Mouse (Mus musculus): ENCODE results near the gene Sim1. TPM values are rescaled to one million over a fixed set of nuclear protein-coding genes. Genes with fewer than 3 reads are reported as not detected.
A peak's percentile ranks its signal among the peaks of the same experiment; 100 is the strongest.

Sim1 gene
- polyA plus RNA-seq, 1 experiment from 2014 or later = 0.13 TPM

GRCm38 (mm10) chr10:50903846-50904763 lies 9.6 kb downstream of the Sim1 start:
- Histone ChIP-seq H3K27ac (no peak overlapping the region), H3K27me3 (peaks cover 93% of the 10 kb centered on the region), H3K4me1 (replicated peaks) (0 out of 2 replicates have a peak, but pooled peaks cover 13% of the 10 kb centered on the region), H3K4me3 (no peak overlapping the region), H3K4me2 (no peak overlapping the region), H3K9ac (no peak overlapping the region), H3K9me3 (no peaks in the 10 kb centered on the region), H3K36me3 (no peaks in the 10 kb centered on the region)
- 3% methylated on average over 26 of the region's 26 CpGs for WGBS
- ATAC-seq (ENCODE audit: low FRiP score) = no peak

DNA sequence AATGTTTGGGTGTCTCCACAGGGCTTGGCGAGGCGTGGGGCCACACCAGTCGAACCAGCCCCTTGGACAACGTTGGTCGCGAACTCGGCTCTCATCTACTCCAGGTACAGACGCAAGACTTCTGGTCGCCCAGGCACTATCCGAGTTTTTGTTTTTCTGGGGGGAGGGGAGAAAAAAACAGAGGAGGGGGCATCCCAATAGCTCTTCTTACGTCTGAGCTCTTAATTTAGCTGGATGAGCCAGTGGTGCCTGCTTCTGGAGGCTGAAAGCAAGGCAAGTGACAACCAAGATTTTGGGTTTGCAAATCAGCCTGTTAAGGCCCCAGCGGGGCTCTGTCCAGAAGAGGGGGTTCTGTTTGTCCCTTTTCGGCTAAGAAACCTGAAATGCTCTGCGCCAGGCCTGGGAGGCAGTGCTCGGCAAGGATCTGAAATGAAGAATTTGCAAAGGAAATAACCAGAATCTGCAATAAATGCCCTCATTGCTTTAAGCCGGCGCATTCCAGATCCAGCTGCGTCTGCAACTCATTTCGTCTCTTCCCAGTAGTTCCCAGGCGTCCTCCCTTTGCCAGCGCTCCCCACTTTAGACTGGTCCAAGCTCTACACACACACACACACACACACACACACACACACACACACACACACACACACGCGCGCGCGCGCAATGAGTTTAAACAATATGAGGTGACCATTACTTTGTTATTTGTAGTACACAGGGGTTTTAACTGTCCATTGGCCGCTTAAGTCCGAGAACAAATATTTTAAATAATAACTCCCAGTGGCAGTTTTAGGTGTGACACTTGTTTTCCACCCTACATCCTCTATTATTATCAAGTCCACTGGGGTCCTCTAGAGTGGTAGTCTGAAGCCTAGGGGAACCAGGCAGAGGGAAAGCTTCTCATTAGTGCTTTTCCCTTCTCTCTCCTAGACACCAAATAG lies 10.5 kb downstream of the Sim1 start:
- ATAC-seq (ENCODE audit: low FRiP score) = no peak

DNA sequence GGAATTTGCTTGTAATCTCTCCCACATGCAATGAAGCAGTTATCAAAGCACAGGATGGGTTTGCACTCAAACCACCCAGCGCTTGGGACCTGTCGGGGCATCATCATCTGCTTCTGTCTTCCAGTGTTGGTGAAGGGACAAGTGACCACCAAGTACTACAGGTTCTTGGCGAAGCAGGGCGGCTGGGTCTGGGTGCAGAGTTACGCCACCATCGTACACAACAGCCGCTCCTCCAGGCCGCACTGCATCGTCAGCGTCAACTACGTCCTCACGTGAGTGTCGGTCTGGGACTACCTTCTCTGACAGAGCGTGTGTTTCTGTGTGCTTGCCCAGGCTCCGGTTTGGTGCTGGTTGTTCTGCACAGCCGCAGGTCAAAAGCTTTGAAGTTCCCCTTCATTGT lies 15.8 kb downstream of the Sim1 start:
- WGBS = 1% methylated on average over 16 of the region's 16 CpGs
- Histone ChIP-seq H3K9me3 (peaks cover 5% of the 10 kb centered on the region; the same call in 1 of the 2 replicates), H3K4me3 (peak overlapping the region; percentile 23), H3K4me2 (peak overlapping the region; percentile 35), H3K9ac (no peak overlapping the region), H3K27ac (no peak overlapping the region), H3K36me3 (no peaks in the 10 kb centered on the region), H3K4me1 (replicated peaks) (peaks cover 9% of the 10 kb centered on the region), H3K27me3 (peaks cover 79% of the 10 kb centered on the region)
- peak; percentile 64 for ATAC-seq (ENCODE audit: low FRiP score)

More for the DNA sequence above, 10.5 kb downstream of the Sim1 start:
- Histone ChIP-seq H3K9ac (no peak overlapping the region), H3K4me3 (no peak overlapping the region), H3K4me2 (no peak overlapping the region), H3K27me3 (peaks cover 98% of the 10 kb centered on the region), H3K9me3 (no peaks in the 10 kb centered on the region), H3K4me1 (replicated peaks) (0 out of 2 replicates have a peak, but pooled peaks cover 13% of the 10 kb centered on the region), H3K36me3 (no peaks in the 10 kb centered on the region), H3K27ac (no peak overlapping the region)
- WGBS = 4% methylated on average over 29 of the region's 29 CpGs

GRCm38 (mm10) chr10:50910861-50911410 lies 16.4 kb downstream of the Sim1 start:
- H3K9ac ChIP-seq = no peak overlapping the region
- H3K9me3 ChIP-seq = peaks cover 5% of the 10 kb centered on the region; the same call in 1 of the 2 replicates
- no peaks in the 10 kb centered on the region for H3K36me3 ChIP-seq
- peaks cover 9% of the 10 kb centered on the region for H3K4me1 ChIP-seq (replicated peaks)
- H3K27me3 ChIP-seq = peaks cover 77% of the 10 kb centered on the region
- ATAC-seq (ENCODE audit: low FRiP score) = peak; percentile 81
- H3K4me3 ChIP-seq = peak overlapping the region; percentile 23
- peak overlapping the region; percentile 35 for H3K4me2 ChIP-seq
- WGBS = 3% methylated on average over 12 of the region's 12 CpGs
- no peak overlapping the region for H3K27ac ChIP-seq

- WGBS = 55% methylated on average over 2 of the region's 2 CpGs
- Histone ChIP-seq H3K9ac (no peak overlapping the region), H3K36me3 (no peaks in the 10 kb centered on the region), H3K27me3 (peaks cover 38% of the 10 kb centered on the region), H3K9me3 (peaks cover 5% of the 10 kb centered on the region; the same call in 1 of the 2 replicates), H3K4me3 (no peak overlapping the region), H3K27ac (no peak overlapping the region), H3K4me2 (no peak overlapping the region), H3K4me1 (replicated peaks) (peaks cover 6% of the 10 kb centered on the region)
- ATAC-seq (ENCODE audit: low FRiP score) = no peak
Observed at GRCm38 (mm10) chr10:50915607-50916006, 21.1 kb downstream of the Sim1 start.

DNA sequence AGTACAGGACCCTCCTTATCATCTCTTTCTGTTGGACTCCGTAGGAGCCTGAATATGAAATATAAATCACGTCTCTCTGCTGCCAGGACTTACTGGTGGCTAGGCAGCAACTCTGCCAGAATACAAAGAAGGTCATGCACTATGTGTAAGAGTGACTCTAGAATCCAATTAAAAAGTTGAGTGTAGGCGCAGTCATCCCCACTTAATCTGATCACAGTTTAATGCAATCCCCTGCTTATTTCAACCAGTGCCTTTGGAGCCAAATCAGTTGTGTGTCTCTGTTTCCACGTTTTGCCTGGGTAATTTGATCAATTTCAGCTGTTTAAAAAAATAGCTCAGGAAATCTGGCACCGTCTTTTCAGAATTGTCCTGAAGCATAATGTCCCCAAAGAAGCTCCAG lies 34.7 kb downstream of the Sim1 start:
- H3K36me3 ChIP-seq = no peaks in the 10 kb centered on the region
- H3K9me3 ChIP-seq = no peaks in the 10 kb centered on the region
- H3K27me3 ChIP-seq = no peaks in the 10 kb centered on the region
- 63% methylated on average over 5 of the region's 5 CpGs for WGBS
- no peaks in the 10 kb centered on the region for H3K4me1 ChIP-seq (replicated peaks)
- H3K9ac ChIP-seq = no peak overlapping the region
- no peak overlapping the region for H3K4me2 ChIP-seq
- ATAC-seq (ENCODE audit: low FRiP score) = no peak
- no peak overlapping the region for H3K27ac ChIP-seq
- H3K4me3 ChIP-seq = no peak overlapping the region

DNA sequence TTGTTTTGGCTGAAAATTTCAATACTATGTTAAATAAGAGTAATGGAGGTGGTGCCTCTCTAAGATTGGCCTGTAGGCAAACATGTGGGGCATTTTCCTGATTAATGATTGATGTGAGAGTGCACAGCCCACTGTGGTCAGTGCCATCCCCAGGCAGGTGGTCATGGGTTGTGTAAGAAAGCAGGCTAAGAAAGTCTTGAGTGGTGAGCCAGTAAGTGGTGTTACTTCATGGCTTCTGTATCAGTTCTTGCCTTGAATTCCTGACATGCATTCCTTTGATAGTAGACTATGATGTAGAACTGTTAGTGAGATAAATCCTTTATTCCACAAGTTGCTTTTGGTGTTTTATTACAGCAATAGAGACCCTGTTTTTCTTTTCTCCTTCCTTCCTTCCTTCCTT lies 41.1 kb downstream of the Sim1 start:
- Histone ChIP-seq H3K9ac (no peak overlapping the region), H3K36me3 (no peaks in the 10 kb centered on the region), H3K4me1 (replicated peaks) (no peaks in the 10 kb centered on the region), H3K27ac (no peak overlapping the region), H3K27me3 (no peaks in the 10 kb centered on the region), H3K4me3 (no peak overlapping the region), H3K9me3 (no peaks in the 10 kb centered on the region), H3K4me2 (no peak overlapping the region)
- no peak for ATAC-seq (ENCODE audit: low FRiP score)

- H3K4me1 ChIP-seq (replicated peaks) = no peaks in the 10 kb centered on the region
- H3K27ac ChIP-seq = no peak overlapping the region
- H3K4me2 ChIP-seq = no peak overlapping the region
- no peaks in the 10 kb centered on the region for H3K27me3 ChIP-seq
- no peak overlapping the region for H3K4me3 ChIP-seq
- no peaks in the 10 kb centered on the region for H3K36me3 ChIP-seq
- no peak overlapping the region for H3K9ac ChIP-seq
- no peak for ATAC-seq (ENCODE audit: low FRiP score)
- H3K9me3 ChIP-seq = no peaks in the 10 kb centered on the region
- WGBS = 70% methylated on average over 1 of the region's 1 CpGs
Observed at GRCm38 (mm10) chr10:50973625-50974024, 79.1 kb downstream of the Sim1 start.

GRCm38 (mm10) chr10:50981849-50982248 lies 87.3 kb downstream of the Sim1 start:
- Histone ChIP-seq H3K4me1 (replicated peaks) (no peaks in the 10 kb centered on the region), H3K4me3 (no peak overlapping the region), H3K9ac (no peak overlapping the region), H3K27ac (no peak overlapping the region), H3K27me3 (no peaks in the 10 kb centered on the region), H3K36me3 (no peaks in the 10 kb centered on the region), H3K9me3 (no peaks in the 10 kb centered on the region), H3K4me2 (no peak overlapping the region)
- WGBS = 92% methylated on average over 3 of the region's 3 CpGs
- no peak for ATAC-seq (ENCODE audit: low FRiP score)

- 93% methylated on average over 4 of the region's 4 CpGs for WGBS
- Histone ChIP-seq H3K36me3 (no peaks in the 10 kb centered on the region), H3K9ac (no peak overlapping the region), H3K4me2 (no peak overlapping the region), H3K9me3 (no peaks in the 10 kb centered on the region), H3K4me1 (replicated peaks) (no peaks in the 10 kb centered on the region), H3K4me3 (no peak overlapping the region), H3K27ac (no peak overlapping the region), H3K27me3 (no peaks in the 10 kb centered on the region)
- no peak for ATAC-seq (ENCODE audit: low FRiP score)
Observed at GRCm38 (mm10) chr10:50983620-50984019, 89.1 kb downstream of the Sim1 start.

- Histone ChIP-seq H3K27ac (no peak overlapping the region), H3K4me3 (no peak overlapping the region), H3K9ac (no peak overlapping the region), H3K4me2 (no peak overlapping the region), H3K9me3 (no peaks in the 10 kb centered on the region), H3K4me1 (replicated peaks) (peaks cover 10% of the 10 kb centered on the region), H3K27me3 (peaks cover 17% of the 10 kb centered on the region; the same call in 1 of the 2 replicates), H3K36me3 (no peaks in the 10 kb centered on the region)
- peak; percentile 63; the same call in 1 of the 2 replicates for ATAC-seq (ENCODE audit: low FRiP score)
- 19% methylated on average over 3 of the region's 3 CpGs for WGBS
Observed at GRCm38 (mm10) chr10:51007798-51008197, 113.2 kb downstream of the Sim1 start.

Data from hindbrain, embryonic 13.5 days (tissue).